Mouse (Mus musculus) lung, postnatal 0 days (tissue): Measurements from ENCODE around the gene Syf2.

ENCODE experiments used
- CTCF ChIP-seq: IDR thresholded peaks from 2 replicates; pipeline ENCODE4 v1.5.1; 2016; ENCODE audit warnings: antibody characterized with exemption, mild to moderate bottlenecking
- EP300 ChIP-seq: IDR thresholded peaks from 2 replicates; pipeline ENCODE4 v1.6.1; 2016; ENCODE audit warnings: antibody characterized with exemption, mild to moderate bottlenecking, control low read depth

- TF ChIP-seq CTCF (no peak), EP300 (no peak)
Observed at GRCm38 (mm10) chr4:134892096-134892495, 38.6 kb upstream of the Syf2 start.
